22 mouse cellular contexts compared by ENCODE assay signal in genomic region chr10:17787938-17788337, GRCm38 (mm10).
"Had no signal": no experiment of that assay in that cellular context is flagged by ENCODE, and none has a peak within 500 bp of the region (broad histone marks: within the 10 kb centered on the region; RNA-seq: fewer than 3 reads in every experiment).

No protein-coding gene starts in this region.

- H3K9me3 ChIP-seq: limb, embryonic 10.5 days; limb, embryonic 13.5 days; lung, embryonic 15.5 days; megakaryocyte, embryonic 14.5 days; midbrain, embryonic 10.5 days; neural tube, embryonic 13.5 days; stomach, embryonic 15.5 days had no signal

- H3K27me3 ChIP-seq: limb, embryonic 13.5 days; lung, embryonic 15.5 days; megakaryocyte, embryonic 14.5 days; neural tube, embryonic 13.5 days; stomach, embryonic 15.5 days had no signal

- H3K4me1 ChIP-seq: limb, embryonic 10.5 days; limb, embryonic 13.5 days; lung, embryonic 15.5 days; megakaryocyte, embryonic 14.5 days; midbrain, embryonic 10.5 days; neural tube, embryonic 13.5 days; stomach, embryonic 15.5 days had no signal

- DNase-seq: kidney, adult 18-20 months; kidney, adult 9 months; kidney, postnatal 25 days; layer of hippocampus, adult 9-11 months; liver, postnatal 0 days; midbrain, embryonic 14.5 days; retina, postnatal 1 day; right cerebral cortex, postnatal 25 days; spleen, adult 18-20 months; thymus, postnatal 25 days had no signal

- H3K4me3 ChIP-seq: layer of hippocampus, adult 2 months; limb, embryonic 10.5 days; limb, embryonic 13.5 days; lung, embryonic 15.5 days; megakaryocyte, embryonic 14.5 days; midbrain, embryonic 10.5 days; neural tube, embryonic 13.5 days; stomach, embryonic 15.5 days had no signal

- H3K4me2 ChIP-seq: limb, embryonic 13.5 days; liver, embryonic 11.5 days; lung, embryonic 15.5 days; neural tube, embryonic 13.5 days; stomach, embryonic 15.5 days had no signal

- ATAC-seq: intestine, embryonic 16.5 days; liver, postnatal 0 days had no signal

- H3K36me3 ChIP-seq: limb, embryonic 10.5 days; limb, embryonic 13.5 days; lung, embryonic 15.5 days; midbrain, embryonic 10.5 days; neural tube, embryonic 13.5 days; stomach, embryonic 15.5 days had no signal

- H3K9ac ChIP-seq: limb, embryonic 13.5 days; liver, embryonic 14.5 days; liver, postnatal 0 days; lung, embryonic 15.5 days; neural tube, embryonic 13.5 days; stomach, embryonic 15.5 days had no signal

- H3K27ac ChIP-seq: kidney, postnatal 0 days; layer of hippocampus, adult 2 months; limb, embryonic 10.5 days; limb, embryonic 13.5 days; liver, embryonic 14.5 days; lung, embryonic 15.5 days; midbrain, embryonic 10.5 days; neural tube, embryonic 13.5 days; stomach, embryonic 15.5 days had no signal
